Mouse (Mus musculus) liver, embryonic 15.5 days (tissue): ENCODE measurements around the gene Phf10. TPM values are rescaled to one million over a fixed set of nuclear protein-coding genes. Genes with fewer than 3 reads are reported as not detected.
"Not testable (repeated sequence)": the region's sequence is repeated elsewhere in the genome, so short reads cannot be mapped to it uniquely, and the experiment has no call there.

Experiments used
- ATAC-seq: fragments of 200-750 bp; cut with Nextera tagmentation; 2 replicates; pipeline ENCODE4 v1.8.0; 2017; ENCODE audit warnings: moderate number of reproducible peaks, mild to moderate bottlenecking, moderate library complexity; ENCODE audit not compliant: insufficient read depth
- H3K27ac ChIP-seq: fragments of 300-500 bp; sonication (generic); replicated peaks from 2 replicates; pipeline ENCODE4 v1.5.1; 2015; ENCODE audit warnings: mild to moderate bottlenecking, inconsistent platforms
- H3K27me3 ChIP-seq: fragments of 300-500 bp; sonication (generic); 2 replicates; pipeline ENCODE4 v1.6.1; 2015; ENCODE audit warnings: mild to moderate bottlenecking, inconsistent platforms
- H3K36me3 ChIP-seq: fragments of 300-500 bp; sonication (generic); replicated peaks from 2 replicates; pipeline ENCODE4 v1.6.1; 2015; ENCODE audit warnings: moderate library complexity, mild to moderate bottlenecking, inconsistent platforms
- H3K4me1 ChIP-seq: fragments of 300-500 bp; sonication (generic); replicated peaks from 2 replicates; pipeline ENCODE4 v1.6.1; 2015; ENCODE audit warnings: inconsistent platforms
- H3K4me2 ChIP-seq: fragments of 300-500 bp; sonication (generic); 2 replicates; pipeline ENCODE4 v1.6.1; 2015; ENCODE audit warnings: moderate library complexity, mild to moderate bottlenecking, inconsistent platforms
- H3K4me3 ChIP-seq: fragments of 300-500 bp; sonication (generic); replicated peaks from 2 replicates; pipeline ENCODE4 v1.5.1; 2015; ENCODE audit warnings: mild to moderate bottlenecking, inconsistent platforms
- H3K9ac ChIP-seq: fragments of 300-500 bp; sonication (generic); 2 replicates; pipeline ENCODE4 v1.6.1; 2015; ENCODE audit warnings: moderate library complexity, mild to moderate bottlenecking, inconsistent platforms
- H3K9me3 ChIP-seq: fragments of 300-500 bp; sonication (generic); replicated peaks from 2 replicates; pipeline ENCODE4 v1.6.1; 2016; ENCODE audit warnings: inconsistent platforms
- WGBS: fragments of 180-500 bp; shearing (Covaris S2); methylation state at CpG from one replicate; pipeline ENCODE4 v1.1.7; 2015; ENCODE audit warnings: mixed read lengths; ENCODE audit not compliant: insufficient replicate concordance; 5-methylcytosine and 5-hydroxymethylcytosine counted together
- polyA plus RNA-seq: library from polyadenylated mRNA; unstranded; fragments of >200 nt; fragmentation: Nextera tagmentation; extraction: Ambion mirVana; gene quantifications from 2 replicates; pipeline ENCODE4 v1.2.1, GENCODE M21; 2015

Gene Phf10
- polyA plus RNA-seq, 1 experiment from 2014 or later, result 93.2 TPM

GRCm38 (mm10) chr17:14968373-14968913, 7.4 kb upstream of the Phf10 start:
- H3K27ac ChIP-seq, H3K9me3 ChIP-seq, H3K27me3 ChIP-seq, H3K4me1 ChIP-seq, H3K9ac ChIP-seq, H3K36me3 ChIP-seq, H3K4me3 ChIP-seq, H3K4me2 ChIP-seq: not testable (repeated sequence)
- peak; percentile 79 for ATAC-seq
- no CpG with 5 or more reads among the region's 6 CpGs for WGBS

GRCm38 (mm10) chr17:14961557-14962154, 583 bp upstream of the Phf10 start:
- not testable (repeated sequence) for H3K9me3 ChIP-seq, H3K27ac ChIP-seq, H3K4me3 ChIP-seq, H3K4me2 ChIP-seq, H3K9ac ChIP-seq, H3K27me3 ChIP-seq
- no CpG with 5 or more reads among the region's 44 CpGs for WGBS
- H3K36me3 ChIP-seq, result peaks cover 14% of the 10 kb centered on the region; the same call in 1 of the 2 replicates
- peak; percentile 53 for ATAC-seq
- H3K4me1 ChIP-seq, result peaks cover 24% of the 10 kb centered on the region

- H3K27ac ChIP-seq, result peak overlapping the region; percentile 89
- H3K9ac ChIP-seq, result peak overlapping the region; percentile 92
- under 1% methylated on average over 21 of the region's 23 CpGs for WGBS
- peak; percentile 23 for ATAC-seq
- peaks cover 24% of the 10 kb centered on the region for H3K4me1 ChIP-seq
- H3K36me3 ChIP-seq, result peaks cover 20% of the 10 kb centered on the region
- H3K4me2 ChIP-seq, result peak overlapping the region; percentile 80
- no peaks in the 10 kb centered on the region for H3K9me3 ChIP-seq
- no peaks in the 10 kb centered on the region for H3K27me3 ChIP-seq
- H3K4me3 ChIP-seq, result peak overlapping the region; percentile 80
Observed at GRCm38 (mm10) chr17:14960520-14960919, 553 bp downstream of the Phf10 start.

GRCm38 (mm10) chr17:14959979-14960378, 1.1 kb downstream of the Phf10 start:
- peak overlapping the region; percentile 57 for H3K9ac ChIP-seq

GRCm38 (mm10) chr17:14958686-14959327, 2.3 kb downstream of the Phf10 start:
- no peak for ATAC-seq
- WGBS, result 32% methylated on average over 5 of the region's 5 CpGs
- Histone ChIP-seq H3K36me3 (peaks cover 32% of the 10 kb centered on the region), H3K27ac (peak overlapping the region; percentile 45; the same call in 1 of the 2 replicates), H3K27me3 (no peaks in the 10 kb centered on the region), H3K4me1 (peaks cover 29% of the 10 kb centered on the region), H3K9me3 (no peaks in the 10 kb centered on the region), H3K4me3 (peak overlapping the region; percentile 80), H3K9ac (0 out of 2 replicates have a peak overlapping the region, but pooled peaks have one; percentile 23), H3K4me2 (peak overlapping the region; percentile 78)

More at GRCm38 (mm10) chr17:14959979-14960378, 1.1 kb downstream of the Phf10 start:
- Histone ChIP-seq H3K4me3 (peak overlapping the region; percentile 80), H3K36me3 (peaks cover 22% of the 10 kb centered on the region), H3K27ac (peak overlapping the region; percentile 62; the same call in 1 of the 2 replicates), H3K4me1 (peaks cover 24% of the 10 kb centered on the region), H3K9me3 (no peaks in the 10 kb centered on the region), H3K4me2 (peak overlapping the region; percentile 78), H3K27me3 (no peaks in the 10 kb centered on the region)
- ATAC-seq, result no peak; the same call in 1 of the 2 replicates
- WGBS, result 16% methylated on average over 3 of the region's 3 CpGs

- peak; percentile 58; the same call in 1 of the 2 replicates for ATAC-seq
- H3K4me2 ChIP-seq, result no peak overlapping the region
- H3K27ac ChIP-seq, result 0 out of 2 replicates have a peak overlapping the region, but pooled peaks have one; percentile 21
Observed at GRCm38 (mm10) chr17:14953452-14953851, 7.6 kb downstream of the Phf10 start.

GRCm38 (mm10) chr17:14949161-14949827, 11.8 kb downstream of the Phf10 start:
- Histone ChIP-seq H3K27me3 (no peaks in the 10 kb centered on the region), H3K9me3 (no peaks in the 10 kb centered on the region), H3K9ac (no peak overlapping the region), H3K27ac (no peak overlapping the region), H3K4me1 (peaks cover 20% of the 10 kb centered on the region), H3K4me3 (no peak overlapping the region), H3K36me3 (peaks cover 81% of the 10 kb centered on the region), H3K4me2 (no peak overlapping the region)
- no peak for ATAC-seq
- 75% methylated on average over 7 of the region's 7 CpGs for WGBS

More at GRCm38 (mm10) chr17:14953452-14953851, 7.6 kb downstream of the Phf10 start:
- Histone ChIP-seq H3K36me3 (peaks cover 77% of the 10 kb centered on the region), H3K27me3 (no peaks in the 10 kb centered on the region), H3K9me3 (no peaks in the 10 kb centered on the region), H3K9ac (no peak overlapping the region), H3K4me3 (no peak overlapping the region), H3K4me1 (peaks cover 20% of the 10 kb centered on the region)
- WGBS, result 66% methylated on average over 8 of the region's 8 CpGs

- Histone ChIP-seq H3K27ac (no peak overlapping the region), H3K4me1 (peaks cover 27% of the 10 kb centered on the region), H3K9me3 (no peaks in the 10 kb centered on the region), H3K4me3 (peak overlapping the region; percentile 77; the same call in 1 of the 2 replicates), H3K36me3 (peaks cover 37% of the 10 kb centered on the region), H3K27me3 (no peaks in the 10 kb centered on the region), H3K9ac (no peak overlapping the region), H3K4me2 (peak overlapping the region; percentile 96)
- WGBS, result 89% methylated on average over 1 of the region's 1 CpGs
- ATAC-seq, result no peak
Observed at GRCm38 (mm10) chr17:14944551-14944950, 16.5 kb downstream of the Phf10 start.

- ATAC-seq, result peak; percentile 1; the same call in 1 of the 2 replicates
- H3K27ac ChIP-seq, result peak overlapping the region; percentile 81
Observed at GRCm38 (mm10) chr17:14943729-14944059, 17.4 kb downstream of the Phf10 start.

GRCm38 (mm10) chr17:14943009-14943728, 17.9 kb downstream of the Phf10 start, which contains the start of the genes Wdr27 and 1600012H06Rik:
Gene Wdr27, minus strand, starts transcription at chr17:14943158.
Gene 1600012H06Rik, plus strand, starts transcription at chr17:14943184.
- peaks cover 27% of the 10 kb centered on the region for H3K4me1 ChIP-seq
- H3K4me3 ChIP-seq, result peak within 1 kb of the TSS; percentile 77
- H3K27me3 ChIP-seq, result no peaks in the 10 kb centered on the region
- ATAC-seq, result peak; percentile 96
- WGBS, result under 1% methylated on average over 54 of the region's 54 CpGs
- peaks cover 25% of the 10 kb centered on the region for H3K36me3 ChIP-seq
- peak within 1 kb of the TSS; percentile 81 for H3K27ac ChIP-seq
- H3K9me3 ChIP-seq, result no peaks in the 10 kb centered on the region
- peak within 1 kb of the TSS; percentile 82 for H3K9ac ChIP-seq
- H3K4me2 ChIP-seq, result peak within 1 kb of the TSS; percentile 96

More at GRCm38 (mm10) chr17:14943729-14944059, 17.4 kb downstream of the Phf10 start:
- H3K9me3 ChIP-seq, result no peaks in the 10 kb centered on the region
- H3K27me3 ChIP-seq, result no peaks in the 10 kb centered on the region
- 10% methylated on average over 16 of the region's 16 CpGs for WGBS
- peak overlapping the region; percentile 77 for H3K4me3 ChIP-seq
- peaks cover 27% of the 10 kb centered on the region for H3K4me1 ChIP-seq
- peak overlapping the region; percentile 96 for H3K4me2 ChIP-seq
- peaks cover 30% of the 10 kb centered on the region for H3K36me3 ChIP-seq
- peak overlapping the region; percentile 82 for H3K9ac ChIP-seq
